Mouse (Mus musculus) forebrain, embryonic 12.5 days (tissue): ENCODE measurements around the gene Inpp5b. TPM values are rescaled to one million over a fixed set of nuclear protein-coding genes. Genes with fewer than 3 reads are reported as not detected.

ENCODE experiments used
- ATAC-seq: fragments of 200-750 bp; cut with Nextera tagmentation; 2 replicates; pipeline ENCODE4 v1.8.0; 2017; ENCODE audit warnings: moderate TSS enrichment; ENCODE audit not compliant: low FRiP score
- H3K27ac ChIP-seq: fragments of 300-500 bp; sonication (generic); 2 replicates; pipeline ENCODE4 v1.5.1; 2016; ENCODE audit warnings: mild to moderate bottlenecking
- H3K27me3 ChIP-seq: fragments of 300-500 bp; sonication (generic); 2 replicates; pipeline ENCODE4 v1.6.1; 2016; ENCODE audit warnings: mild to moderate bottlenecking
- H3K36me3 ChIP-seq: fragments of 300-500 bp; sonication (generic); replicated peaks from 2 replicates; pipeline ENCODE4 v1.6.1; 2016; ENCODE audit warnings: mild to moderate bottlenecking
- H3K4me1 ChIP-seq: fragments of 300-500 bp; sonication (generic); 2 replicates; pipeline ENCODE4 v1.6.1; 2016
- H3K4me2 ChIP-seq: fragments of 300-500 bp; sonication (generic); 2 replicates; pipeline ENCODE4 v1.6.1; 2016; ENCODE audit warnings: mild to moderate bottlenecking, moderate library complexity
- H3K4me3 ChIP-seq: fragments of 300-500 bp; sonication (generic); replicated peaks from 2 replicates; pipeline ENCODE4 v1.5.1; 2016; ENCODE audit warnings: mild to moderate bottlenecking
- H3K9ac ChIP-seq: fragments of 300-500 bp; sonication (generic); 2 replicates; pipeline ENCODE4 v1.6.1; 2016; ENCODE audit warnings: mild to moderate bottlenecking
- H3K9me3 ChIP-seq: fragments of 300-500 bp; sonication (generic); 2 replicates; pipeline ENCODE4 v1.6.1; 2016
- WGBS: fragments of 180-500 bp; shearing (Covaris S2); methylation state at CpG from one replicate; pipeline ENCODE4 v1.1.7; 2016; 5-methylcytosine and 5-hydroxymethylcytosine counted together
- microRNA counts: library from miRNA; unstranded; fragments of <30 nt; microRNA quantifications from one replicate; lab custom pipeline; 2017
- microRNA-seq: library from miRNA; unstranded; fragments of <30 nt; microRNA quantifications from one replicate; pipeline ENCODE4, GENCODE M21; 2017
- polyA plus RNA-seq: library from polyadenylated mRNA; unstranded; fragments of >200 nt; fragmentation: Nextera tagmentation; extraction: Ambion mirVana; gene quantifications from 2 replicates; pipeline ENCODE4 v1.2.1, GENCODE M21; 2016

Inpp5b gene
- polyA plus RNA-seq, 1 experiment from 2014 or later, result 23.8 TPM

DNA sequence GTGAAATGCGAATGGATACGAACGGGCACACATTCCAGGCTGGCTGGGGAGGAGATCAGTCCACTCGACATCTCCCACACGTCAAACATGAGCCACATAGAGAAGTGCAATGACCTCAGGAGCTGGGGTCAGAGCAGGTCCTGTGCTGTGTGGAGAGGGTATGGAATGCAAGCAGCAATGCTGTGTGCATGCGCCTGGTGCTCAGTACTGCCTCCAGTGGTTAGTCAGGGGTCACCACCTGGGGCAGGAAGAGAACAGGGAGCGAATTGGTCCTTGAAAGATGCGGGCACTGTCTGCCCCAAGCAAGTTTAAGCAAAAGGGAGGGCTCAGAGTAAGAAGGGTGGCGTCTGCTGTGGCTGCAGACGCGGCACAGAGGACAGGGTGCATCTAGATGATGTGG, 101.8 kb downstream of the Inpp5b start:
- Histone ChIP-seq H3K4me2 (no peak overlapping the region), H3K9me3 (no peaks in the 10 kb centered on the region), H3K9ac (no peak overlapping the region), H3K27ac (no peak overlapping the region), H3K4me1 (peaks cover 10% of the 10 kb centered on the region; the same call in 1 of the 2 replicates), H3K36me3 (peaks cover 58% of the 10 kb centered on the region), H3K27me3 (no peaks in the 10 kb centered on the region), H3K4me3 (no peak overlapping the region)
- WGBS, result 55% methylated on average over 11 of the region's 11 CpGs
- 0 out of 2 replicates have a peak, but pooled peaks have one; percentile 49 for ATAC-seq

DNA sequence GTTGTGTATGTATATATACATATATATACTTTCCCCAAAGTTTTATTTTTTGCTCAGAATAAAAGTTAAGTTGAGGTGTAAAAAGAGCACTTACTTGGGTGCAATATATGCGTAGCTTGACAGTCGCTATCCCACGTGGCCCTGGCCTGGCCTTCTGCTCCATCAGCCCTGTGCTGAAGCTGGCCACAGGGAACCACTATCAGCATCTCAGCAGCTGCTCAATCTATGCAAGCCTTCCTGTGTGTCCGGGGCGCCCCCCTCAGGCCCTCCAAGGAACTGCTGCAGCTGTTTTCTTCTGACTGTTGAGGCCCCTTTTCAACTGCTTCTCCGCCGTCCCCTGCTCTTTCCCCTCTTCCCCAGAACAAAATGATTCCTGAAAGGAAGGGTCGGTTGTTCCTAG, 105.9 kb downstream of the Inpp5b start:
- WGBS, result 3% methylated on average over 8 of the region's 8 CpGs
- H3K27ac ChIP-seq, result 0 out of 2 replicates have a peak overlapping the region, but pooled peaks have one; percentile 6
- ATAC-seq, result no peak

GRCm38 (mm10) chr4:124849631-124850260, 108.1 kb downstream of the Inpp5b start:
- WGBS, result 2% methylated on average over 24 of the region's 24 CpGs
- peak overlapping the region; percentile 100 for H3K4me3 ChIP-seq
- H3K4me2 ChIP-seq, result peak overlapping the region; percentile 93
- H3K36me3 ChIP-seq, result peaks cover 22% of the 10 kb centered on the region
- peak overlapping the region; percentile 94 for H3K9ac ChIP-seq
- H3K27ac ChIP-seq, result peak overlapping the region; percentile 95
- peak; percentile 15; the same call in 1 of the 2 replicates for ATAC-seq
- H3K27me3 ChIP-seq, result no peaks in the 10 kb centered on the region
- no peaks in the 10 kb centered on the region for H3K9me3 ChIP-seq
- peaks cover 38% of the 10 kb centered on the region for H3K4me1 ChIP-seq

More for the DNA sequence above, 105.9 kb downstream of the Inpp5b start:
- Histone ChIP-seq H3K9ac (no peak overlapping the region), H3K9me3 (no peaks in the 10 kb centered on the region), H3K4me3 (no peak overlapping the region), H3K4me2 (no peak overlapping the region), H3K36me3 (peaks cover 22% of the 10 kb centered on the region), H3K4me1 (peaks cover 31% of the 10 kb centered on the region), H3K27me3 (no peaks in the 10 kb centered on the region)

GRCm38 (mm10) chr4:124850261-124850913, 108.7 kb downstream of the Inpp5b start, which contains the start of gene Yrdc:
Yrdc (plus strand) TSS chr4:124850679.
- under 1% methylated on average over 73 of the region's 90 CpGs for WGBS
- H3K9ac ChIP-seq, result peak within 1 kb of the TSS; percentile 94
- peaks cover 38% of the 10 kb centered on the region for H3K4me1 ChIP-seq
- peak within 1 kb of the TSS; percentile 100 for H3K4me3 ChIP-seq
- peak within 1 kb of the TSS; percentile 95 for H3K27ac ChIP-seq
- peak; percentile 93 for ATAC-seq
- H3K9me3 ChIP-seq, result no peaks in the 10 kb centered on the region
- H3K36me3 ChIP-seq, result peaks cover 20% of the 10 kb centered on the region
- H3K4me2 ChIP-seq, result peak within 1 kb of the TSS; percentile 93
- H3K27me3 ChIP-seq, result no peaks in the 10 kb centered on the region

MicroRNAs encoded within 50 kb of the gene (microRNA counts, 519-probe panel; counts per million panel counts)
- not detected for microRNA mmu-miR-697 (lab: Ali Mortazavi, UCI)
- microRNA mmu-miR-698 (lab: Ali Mortazavi, UCI), result not detected

Small RNA genes lying within 50 kb of the gene (microRNA-seq; reads per million reads assigned to microRNA genes)
- not detected for gene Gm24721
- gene Mir697, result not detected
- not detected for gene Mir698

Other genes starting within 250 kb of the Inpp5b start
- 0.47 and 0.74 TPM in 2 replicates for gene 3100002H09Rik, start 131.0 kb upstream of the Inpp5b start, polyA plus RNA-seq
- gene Pou3f1, start 85.0 kb upstream of the Inpp5b start, polyA plus RNA-seq, result 16.0 and 21.6 TPM in 2 replicates
- gene Utp11, start 48.2 kb upstream of the Inpp5b start, polyA plus RNA-seq, result 63.8 and 64.0 TPM in 2 replicates
- gene Fhl3, start 41.1 kb upstream of the Inpp5b start, polyA plus RNA-seq, result 2.2 TPM in 2 replicates
- gene Sf3a3, start 27.1 kb upstream of the Inpp5b start, polyA plus RNA-seq, result 203 and 204 TPM in 2 replicates
- 13.6 and 17.4 TPM in 2 replicates for gene Mtf1, start 60.3 kb downstream of the Inpp5b start, polyA plus RNA-seq
- gene Yrdc, start 108.8 kb downstream of the Inpp5b start, polyA plus RNA-seq, result 45.0 and 48.5 TPM in 2 replicates
- gene 1110065P20Rik, start 109.3 kb downstream of the Inpp5b start, polyA plus RNA-seq, result 60.1 and 64.9 TPM in 2 replicates
- 5.6 and 9.7 TPM in 2 replicates for gene Maneal, start 120.3 kb downstream of the Inpp5b start, polyA plus RNA-seq
- 1.2 and 1.9 TPM in 2 replicates for gene Epha10, start 139.0 kb downstream of the Inpp5b start, polyA plus RNA-seq
- 16.7 and 18.9 TPM in 2 replicates for gene 9930104L06Rik, start 195.2 kb downstream of the Inpp5b start, polyA plus RNA-seq
- 243 and 257 TPM in 2 replicates for gene Cdca8, start 197.5 kb downstream of the Inpp5b start, polyA plus RNA-seq
- 20.3 and 26.2 TPM in 2 replicates for gene Rspo1, start 244.6 kb downstream of the Inpp5b start, polyA plus RNA-seq